Mouse (Mus musculus): ENCODE results near the gene Cd81.

DNA sequence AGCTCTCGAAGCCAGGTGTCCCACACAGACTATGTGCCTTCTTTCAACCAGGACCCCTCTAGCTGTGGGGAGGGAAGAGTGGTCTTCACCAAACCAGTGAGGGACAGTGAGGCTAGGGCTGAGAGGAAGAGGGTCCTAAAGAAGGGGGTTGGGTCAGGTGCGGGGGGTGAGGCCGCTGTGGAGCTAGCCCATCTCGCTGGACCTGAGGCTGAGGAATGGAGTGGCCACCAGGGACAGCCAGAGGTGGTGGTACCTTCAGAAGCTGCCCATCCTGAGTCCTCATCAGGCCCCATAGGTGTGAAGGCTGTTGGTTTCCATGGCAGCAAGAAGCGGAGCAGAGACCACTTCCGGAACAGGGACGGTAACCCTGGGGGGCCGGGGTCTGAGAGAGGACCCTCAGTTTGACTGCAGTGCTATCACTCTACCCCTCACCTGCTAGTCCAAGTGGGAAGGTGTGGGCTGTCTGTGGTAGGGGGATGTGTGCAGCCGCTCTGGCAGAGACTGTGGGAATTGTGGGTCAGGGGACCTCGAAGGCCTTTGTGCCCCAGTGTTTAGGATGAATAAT, 18.0 kb downstream of the Cd81 start:
- TF ChIP-seq CTCF (IDR thresholded peaks at IDR 0.05; ENCODE audit: low read depth) (no peak), EP300 (IDR thresholded peaks at IDR 0.05; ENCODE audit: low read depth) (no peak)

Measured in heart, postnatal 0 days (tissue).